Mouse (Mus musculus) G1E (cell line): ENCODE results near the gene Atad1. TPM values are rescaled to one million over a fixed set of nuclear protein-coding genes. Genes with fewer than 3 reads are reported as not detected.

Source experiments
- ATAC-seq: 2 replicates; pipeline ENCODE4 v1.8.0; 2016; ENCODE audit warnings: mild to moderate bottlenecking; ENCODE audit not compliant: insufficient number of reproducible peaks, poor library complexity, low FRiP score, severe bottlenecking; ENCODE audit errors: extremely low read depth
- DNase-seq: peaks from one replicate; pipeline ENCODE4 v3.0.0; 2012; ENCODE audit warnings: low spot score
- H3K27me3 ChIP-seq: 2 replicates; pipeline ENCODE4 v1.6.1; 2012; ENCODE audit warnings: mild to moderate bottlenecking, low read length, inconsistent platforms; ENCODE audit not compliant: insufficient read depth
- H3K36me3 ChIP-seq: replicated peaks from 2 replicates; pipeline ENCODE3; 2012; ENCODE audit warnings: mild to moderate bottlenecking, inconsistent platforms
- H3K4me1 ChIP-seq: 2 replicates; pipeline ENCODE4 v1.6.1; 2012; ENCODE audit warnings: low read depth, low read length, inconsistent platforms, mixed read lengths; ENCODE audit not compliant: insufficient read depth
- H3K4me3 ChIP-seq: 2 replicates; pipeline ENCODE4 v1.5.1; 2012; ENCODE audit warnings: low read depth, mild to moderate bottlenecking, inconsistent platforms, low read length, moderate library complexity, mixed read lengths
- H3K9me3 ChIP-seq: replicated peaks from 2 replicates; pipeline ENCODE4 v1.6.1; 2012; ENCODE audit warnings: inconsistent platforms
- CTCF ChIP-seq: IDR thresholded peaks from 2 replicates; pipeline ENCODE4 v1.5.1; 2012; ENCODE audit warnings: low read depth, low read length, inconsistent platforms, mixed read lengths
- GATA1 ChIP-seq: IDR thresholded peaks from 2 replicates; pipeline ENCODE4 v1.6.1; 2012; ENCODE audit warnings: borderline replicate concordance, low read length, inconsistent platforms, mixed read lengths
- GATA2 ChIP-seq: IDR thresholded peaks from 2 replicates; pipeline ENCODE4 v1.6.1; 2012; ENCODE audit warnings: low read depth, low read length, inconsistent platforms, borderline replicate concordance
- POLR2AphosphoS5 ChIP-seq: IDR thresholded peaks from 2 replicates; pipeline ENCODE4 v1.6.1; 2012; ENCODE audit warnings: low read depth, low read length, inconsistent platforms; ENCODE audit not compliant: insufficient replicate concordance
- TAL1 ChIP-seq: conservative IDR thresholded peaks from 2 replicates; pipeline ENCODE4 v1.6.1; 2012; ENCODE audit warnings: low read depth, low read length, inconsistent platforms, mixed read lengths
- polyA plus RNA-seq: library from polyadenylated mRNA; stranded (reverse); fragments of >175 nt; gene quantifications from 2 replicates; pipeline ENCODE4 v1.2.3, GENCODE M21; 2012
- total RNA-seq, 2 experiments: library from RNA; stranded (forward) in 1 of 2; stranded (reverse) in 1 of 2; fragments of 200-1000 nt in 1 of 2; fragments of >200 nt in 1 of 2; fragmentation: Nextera tagmentation in 1 of 2; gene quantifications; 2 replicates each; pipeline ENCODE4 v1.2.3; 2014 to 2017

Atad1 gene
- total and polyA plus RNA-seq, 3 experiments = 2.3 to 102 (median 69.8) TPM

GRCm38 (mm10) chr19:32645939-32646338 is 93.6 kb downstream of the Atad1 start:
- TF ChIP-seq GATA1 (no peak), GATA2 (no peak), CTCF (no peak), TAL1 (no peak), POLR2AphosphoS5 (no peak)
- DNase-seq (no peak), ATAC-seq (no peak)
- H3K4me3 ChIP-seq = no peak overlapping the region
- peaks cover 33% of the 10 kb centered on the region for H3K4me1 ChIP-seq
- peaks cover 59% of the 10 kb centered on the region for H3K36me3 ChIP-seq
- H3K27me3 ChIP-seq = no peaks in the 10 kb centered on the region
- peaks cover 3% of the 10 kb centered on the region; the same call in 1 of the 2 replicates for H3K9me3 ChIP-seq

GRCm38 (mm10) chr19:32643642-32644041 is 95.9 kb downstream of the Atad1 start:
- no peak for ATAC-seq
- DNase-seq = no peak
- no peaks in the 10 kb centered on the region for H3K27me3 ChIP-seq
- peaks cover 76% of the 10 kb centered on the region for H3K36me3 ChIP-seq
- peaks cover 3% of the 10 kb centered on the region; the same call in 1 of the 2 replicates for H3K9me3 ChIP-seq
- H3K4me3 ChIP-seq = no peak overlapping the region
- no peak for TF ChIP-seq GATA2
- no peak for TF ChIP-seq GATA1
- TF ChIP-seq POLR2AphosphoS5 = no peak
- TF ChIP-seq CTCF = no peak
- no peak for TF ChIP-seq TAL1
- peaks cover 27% of the 10 kb centered on the region for H3K4me1 ChIP-seq

GRCm38 (mm10) chr19:32641995-32642394 is 97.6 kb downstream of the Atad1 start:
- no peak for ATAC-seq
- Histone ChIP-seq H3K4me1 (peaks cover 28% of the 10 kb centered on the region), H3K9me3 (peaks cover 3% of the 10 kb centered on the region; the same call in 1 of the 2 replicates), H3K27me3 (no peaks in the 10 kb centered on the region), H3K4me3 (no peak overlapping the region), H3K36me3 (peaks cover 63% of the 10 kb centered on the region)
- TF ChIP-seq CTCF (no peak), GATA2 (no peak), TAL1 (no peak), GATA1 (no peak), POLR2AphosphoS5 (no peak)
- DNase-seq = no peak

GRCm38 (mm10) chr19:32641535-32641934 is 98.1 kb downstream of the Atad1 start:
- DNase-seq (no peak), ATAC-seq (no peak)
- Histone ChIP-seq H3K36me3 (peaks cover 65% of the 10 kb centered on the region), H3K27me3 (no peaks in the 10 kb centered on the region), H3K9me3 (peaks cover 3% of the 10 kb centered on the region; the same call in 1 of the 2 replicates), H3K4me3 (no peak overlapping the region), H3K4me1 (peaks cover 32% of the 10 kb centered on the region)
- TF ChIP-seq CTCF = no peak
- TF ChIP-seq TAL1 = no peak
- no peak for TF ChIP-seq GATA1
- no peak for TF ChIP-seq GATA2
- TF ChIP-seq POLR2AphosphoS5 = no peak

GRCm38 (mm10) chr19:32638276-32638903 is 101.2 kb downstream of the Atad1 start:
- peak; percentile 75 for ATAC-seq
- Histone ChIP-seq H3K36me3 (peaks cover 76% of the 10 kb centered on the region), H3K4me1 (peaks cover 36% of the 10 kb centered on the region), H3K9me3 (no peaks in the 10 kb centered on the region), H3K27me3 (no peaks in the 10 kb centered on the region), H3K4me3 (peak overlapping the region; percentile 54; the same call in 1 of the 2 replicates)
- peak; percentile 46 for DNase-seq
- TF ChIP-seq GATA2 (no peak), TAL1 (peak; percentile 82)

- TF ChIP-seq GATA1 (no peak), POLR2AphosphoS5 (no peak), CTCF (no peak), GATA2 (no peak)
- no peaks in the 10 kb centered on the region for H3K27me3 ChIP-seq
- DNase-seq = peak; percentile 36
- H3K4me3 ChIP-seq = peak overlapping the region; percentile 61; the same call in 1 of the 2 replicates
- H3K9me3 ChIP-seq = no peaks in the 10 kb centered on the region
- peak; percentile 35; the same call in 1 of the 2 replicates for ATAC-seq
- H3K36me3 ChIP-seq = peaks cover 68% of the 10 kb centered on the region
- H3K4me1 ChIP-seq = peaks cover 36% of the 10 kb centered on the region
These were observed 102.0 kb downstream of the Atad1 start for GRCm38 (mm10) chr19:32637357-32638275.
